Mouse (Mus musculus) thymus, postnatal 10 days (tissue): ENCODE results near the gene C1qb.
A peak's percentile ranks its signal among the peaks of the same experiment; 100 is the strongest.

Experiments used
- DNase-seq, 2 experiments: peaks; one replicate each; pipeline ENCODE4 v3.0.0; 2021; ENCODE audit warnings: low spot score in 2 of 2

Gene C1qb

DNA sequence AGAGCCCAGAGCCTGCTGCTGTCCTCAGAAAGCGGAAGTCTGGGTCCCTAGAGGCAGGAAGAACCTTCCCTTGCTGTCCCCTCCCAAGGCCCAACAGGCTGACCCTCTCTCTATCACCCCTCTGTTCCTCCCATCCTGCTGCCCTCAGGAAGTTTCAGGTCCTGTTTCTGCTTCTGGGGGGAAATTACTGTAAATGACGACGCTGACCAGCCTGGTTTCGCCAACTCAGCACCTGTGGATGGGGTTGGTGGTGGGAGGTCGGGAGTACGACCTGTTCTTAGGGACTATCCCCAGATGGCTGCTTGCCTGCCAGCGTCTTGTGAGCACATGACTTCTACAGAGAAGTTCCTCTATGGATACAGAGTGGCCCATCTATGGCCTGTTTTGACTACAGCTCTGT is at the start of gene C1qb:
C1qb (minus strand) TSS at position 87 of the 400 bp plus-strand sequence.
- DNase-seq: no peak

DNA sequence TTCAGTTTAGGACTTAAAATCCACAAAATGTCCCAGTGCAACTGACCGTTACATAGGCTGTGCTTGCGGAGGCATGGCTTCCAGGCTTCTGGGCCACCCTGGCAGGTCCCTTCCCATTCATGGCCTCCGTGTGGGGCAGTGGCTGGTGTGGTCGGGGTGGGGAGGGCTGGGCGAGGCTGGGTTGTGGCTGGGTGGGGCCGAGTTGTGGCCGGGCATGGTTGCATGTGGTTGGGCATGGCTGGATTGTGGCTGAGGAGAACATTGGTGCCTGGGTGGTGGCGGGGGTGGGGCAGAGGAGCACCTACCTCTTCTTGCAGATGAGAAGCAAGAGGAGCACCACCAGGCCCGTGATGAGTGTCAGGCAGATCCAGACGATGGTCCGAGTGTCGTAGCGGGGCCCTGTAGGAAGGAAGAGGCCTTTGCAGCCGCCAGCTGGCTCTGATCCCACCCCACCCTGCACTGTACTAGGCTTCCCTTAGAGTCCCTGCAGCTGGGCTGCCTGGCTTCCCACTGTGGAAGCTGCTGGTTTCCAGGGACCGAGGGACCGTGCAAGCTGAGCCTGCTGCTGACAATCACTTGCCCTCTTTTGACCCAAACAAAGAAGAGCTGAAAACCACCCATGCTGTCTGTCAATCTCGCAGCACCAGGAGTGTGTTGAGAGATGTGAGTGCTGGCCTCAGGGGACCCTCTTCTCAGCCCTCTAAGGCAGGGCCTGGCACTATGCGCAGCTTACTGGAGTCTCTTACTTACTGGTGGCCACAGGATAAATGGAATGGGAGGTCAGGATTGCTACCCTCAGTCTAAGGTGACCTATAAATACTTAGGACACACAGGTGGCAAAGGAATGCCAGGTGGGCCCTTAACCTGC is 49.0 kb upstream of the C1qb start:
- no peak for DNase-seq

DNA sequence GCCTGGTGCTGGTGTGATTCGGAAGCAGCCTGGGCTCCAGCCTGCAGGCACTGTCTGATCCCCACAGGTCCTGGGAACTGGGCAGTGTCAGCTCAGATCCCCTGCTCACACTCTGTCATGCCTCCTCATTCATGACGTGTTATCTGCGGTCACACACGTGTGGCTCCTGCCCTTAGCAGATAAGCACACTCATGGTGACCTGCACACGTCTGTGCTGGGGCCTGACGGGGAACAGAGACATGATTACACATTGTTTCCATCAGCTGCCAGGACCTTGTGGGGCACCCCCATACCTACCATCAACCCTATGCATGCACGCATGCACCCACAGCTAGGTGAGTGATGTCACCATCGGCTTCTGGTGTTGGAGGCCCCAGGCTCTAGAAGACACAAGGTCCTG is 44.5 kb upstream of the C1qb start:
- no peak for DNase-seq

DNA sequence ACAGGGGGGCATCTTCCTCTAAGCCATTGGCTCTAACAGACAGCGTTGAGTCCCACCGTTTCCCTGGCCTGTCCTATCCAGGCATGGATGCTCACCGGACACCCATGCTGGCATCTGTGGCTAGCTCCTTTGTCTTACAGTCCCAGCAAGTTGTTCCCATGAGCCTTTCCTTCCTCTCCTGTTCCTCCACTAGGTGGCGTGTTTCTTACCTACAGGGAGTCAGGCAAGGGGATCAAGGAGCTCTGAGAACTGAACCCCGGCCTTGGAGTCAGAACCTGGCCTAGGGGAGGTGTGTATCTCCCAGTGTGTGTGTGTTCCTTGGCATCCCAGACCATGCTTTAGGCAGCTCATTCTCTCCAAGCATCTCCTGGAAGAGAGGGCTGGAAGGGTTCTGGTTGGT is 42.9 kb upstream of the C1qb start:
- peak in 1 of 2 experiments; percentile 32 for DNase-seq

DNA sequence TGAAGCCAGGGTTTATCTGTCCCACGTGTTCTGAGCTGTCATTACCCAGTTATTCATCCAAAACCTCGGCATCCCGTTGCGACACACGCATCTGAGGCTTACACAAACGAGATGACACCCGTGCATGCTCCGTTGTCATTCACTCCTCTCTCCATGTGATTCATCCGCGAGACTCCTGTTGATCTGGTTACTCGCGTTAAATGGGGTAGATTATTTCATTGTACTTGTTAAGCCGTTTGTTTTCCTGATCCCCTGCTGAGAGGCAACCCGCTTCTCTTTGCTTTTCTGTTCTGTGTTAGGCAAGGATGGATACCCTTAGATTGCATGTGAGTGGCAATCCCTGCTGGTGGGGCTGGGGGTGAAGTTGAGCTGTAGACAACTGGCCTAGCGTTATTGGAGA is 39.8 kb upstream of the C1qb start:
- no peak for DNase-seq

DNA sequence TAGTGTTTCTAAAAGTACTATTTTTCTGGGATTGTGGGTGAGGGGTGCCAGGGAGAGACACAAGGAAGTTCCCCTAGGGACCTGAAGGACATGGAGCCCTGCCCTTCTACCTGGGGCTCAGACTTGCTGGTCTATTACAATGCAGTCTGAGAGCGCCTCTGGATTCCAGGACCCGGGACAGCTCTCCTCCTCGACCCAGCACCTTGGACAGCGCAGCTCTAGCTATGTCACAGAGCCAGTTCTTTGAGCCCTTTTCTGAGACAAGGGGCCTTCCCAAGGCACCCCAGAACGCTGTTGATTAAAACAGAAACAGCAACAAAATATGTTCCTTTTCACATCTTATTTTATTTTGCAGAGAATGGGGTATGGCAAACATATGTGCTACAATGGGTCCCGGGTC is 38.5 kb upstream of the C1qb start:
- DNase-seq: peak; percentile 6 to 66

DNA sequence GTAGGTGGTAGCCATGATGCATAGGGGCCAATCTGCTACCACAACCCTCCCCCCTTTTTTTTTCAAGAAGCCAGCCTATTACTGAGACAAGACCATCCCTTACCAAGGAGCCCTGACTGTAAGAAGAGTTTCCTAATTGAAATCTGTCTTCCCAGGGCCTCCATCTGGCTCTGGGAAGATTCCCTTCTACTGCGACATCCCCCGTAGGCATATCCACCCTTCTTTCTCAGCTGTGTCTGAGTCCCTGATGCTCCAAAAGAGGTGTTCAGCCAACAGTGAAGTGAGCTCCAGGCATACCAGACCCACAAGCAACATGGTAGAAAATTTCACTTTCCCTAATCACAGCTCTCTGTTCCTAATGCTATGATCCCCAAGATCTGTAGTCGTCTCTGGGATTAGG is 33.5 kb upstream of the C1qb start:
- no peak for DNase-seq

DNA sequence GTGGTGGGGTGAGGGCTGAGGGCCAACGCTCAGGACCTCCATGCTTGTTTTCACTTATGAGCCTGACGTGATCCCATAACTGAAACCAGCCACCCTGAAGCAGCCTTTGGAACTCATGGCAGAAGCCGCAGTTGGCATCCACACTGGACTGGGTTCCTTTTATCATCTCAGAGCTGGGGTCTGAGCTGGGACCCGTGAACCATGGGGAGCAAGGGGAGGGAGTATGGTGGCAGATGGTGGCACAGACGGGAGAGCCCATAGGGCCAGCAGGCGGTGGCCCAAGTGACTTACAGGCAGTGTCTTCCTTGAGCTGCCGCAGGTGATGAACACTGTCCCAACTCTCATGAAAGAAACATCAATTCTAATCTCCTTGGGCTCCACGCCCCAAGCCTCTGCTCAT is 32.8 kb upstream of the C1qb start:
- DNase-seq: no peak

DNA sequence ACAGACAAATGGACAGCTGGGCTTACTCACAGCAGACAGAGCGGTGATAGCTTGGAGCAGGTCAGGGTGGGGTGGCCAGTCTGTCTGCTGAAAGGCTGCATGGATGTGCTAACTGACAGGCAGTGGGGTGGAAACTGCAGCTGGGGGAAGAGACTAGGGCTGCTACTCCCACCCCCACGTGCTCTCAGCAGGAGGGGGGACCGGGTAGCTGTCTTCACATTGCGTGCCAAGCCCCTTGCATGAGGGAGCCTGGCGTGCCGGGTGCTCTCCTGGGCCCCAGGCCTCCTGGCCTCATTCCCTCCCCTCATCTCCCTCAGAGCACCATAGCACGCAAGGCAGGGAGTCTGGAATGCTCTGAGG is 31.2 kb upstream of the C1qb start:
- no peak for DNase-seq

DNA sequence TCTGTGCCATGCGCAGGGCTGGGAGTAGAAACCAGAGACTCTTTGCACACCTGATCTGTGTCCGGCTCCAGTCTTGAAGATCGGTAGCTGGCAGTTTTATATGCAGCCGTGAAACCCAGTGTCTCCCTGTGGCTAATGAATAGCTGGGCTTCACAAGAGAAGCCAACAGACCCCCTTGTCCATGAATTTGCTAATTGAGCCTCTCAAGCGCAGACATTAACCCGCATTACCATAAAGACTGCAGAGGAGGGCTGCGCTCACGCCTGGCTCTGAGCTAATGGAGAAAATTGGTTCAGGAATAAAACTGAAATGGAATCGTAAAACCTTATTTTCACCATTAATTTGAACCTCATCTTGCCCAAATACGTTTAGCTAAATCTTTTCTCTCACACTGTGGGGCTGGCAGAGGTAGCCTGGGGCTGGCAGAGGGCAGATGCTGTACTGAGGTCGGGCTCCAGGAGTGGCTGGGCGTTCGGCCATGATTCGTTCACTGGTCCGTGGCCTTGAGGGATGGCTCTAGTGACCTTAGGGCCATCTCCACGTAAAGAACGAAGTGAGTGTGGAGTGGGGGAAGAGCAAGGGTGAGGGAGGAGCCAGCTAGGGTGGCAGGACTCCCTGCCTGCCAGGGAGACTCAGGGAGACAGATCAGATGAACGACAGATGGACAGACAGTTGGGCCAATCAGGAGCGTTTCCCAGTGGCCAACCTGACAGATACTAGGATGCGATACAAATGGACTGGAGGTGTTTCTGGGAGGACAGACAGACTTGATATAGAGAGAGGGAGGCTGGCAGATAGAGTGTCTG is 30.6 kb upstream of the C1qb start:
- DNase-seq: no peak

DNA sequence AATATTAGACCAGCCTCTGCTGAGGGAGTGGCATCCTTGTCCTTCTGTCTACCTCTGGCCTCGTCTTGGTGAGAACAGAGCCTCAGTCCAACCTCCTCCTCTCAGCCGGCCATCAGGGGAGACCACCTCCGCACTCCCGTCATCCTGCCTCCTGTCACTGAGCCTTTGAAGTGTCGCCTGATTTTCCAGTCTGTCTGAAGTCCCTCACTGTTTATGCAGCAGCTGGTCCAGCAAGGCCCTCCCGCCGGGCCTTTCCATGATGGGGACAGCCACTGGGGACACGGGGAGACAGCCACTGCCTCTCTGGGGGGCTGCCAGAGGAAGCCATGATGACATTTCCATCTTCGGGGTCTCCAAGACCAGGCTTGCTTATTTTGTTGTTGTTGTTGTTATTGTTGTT is 26.9 kb upstream of the C1qb start:
- DNase-seq: no peak

DNA sequence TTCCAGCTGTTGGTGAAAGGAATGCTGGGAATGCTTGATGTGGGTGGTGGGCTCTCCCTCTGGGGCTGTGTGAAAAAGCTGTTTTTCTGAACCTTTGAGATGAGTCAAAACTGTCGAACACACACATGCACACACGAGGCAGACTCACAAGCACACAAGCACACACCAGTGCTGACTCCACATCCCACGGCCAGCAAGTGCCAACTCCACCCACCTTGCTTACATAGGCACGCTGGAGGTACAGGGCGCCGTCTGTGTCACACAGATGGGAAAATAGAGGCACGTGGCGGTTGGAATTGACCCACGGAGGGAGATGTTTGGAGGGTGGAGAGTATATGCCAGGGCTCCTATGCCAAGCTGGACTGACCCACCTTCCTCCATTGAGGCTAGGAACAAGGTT is 25.8 kb upstream of the C1qb start:
- DNase-seq: no peak

DNA sequence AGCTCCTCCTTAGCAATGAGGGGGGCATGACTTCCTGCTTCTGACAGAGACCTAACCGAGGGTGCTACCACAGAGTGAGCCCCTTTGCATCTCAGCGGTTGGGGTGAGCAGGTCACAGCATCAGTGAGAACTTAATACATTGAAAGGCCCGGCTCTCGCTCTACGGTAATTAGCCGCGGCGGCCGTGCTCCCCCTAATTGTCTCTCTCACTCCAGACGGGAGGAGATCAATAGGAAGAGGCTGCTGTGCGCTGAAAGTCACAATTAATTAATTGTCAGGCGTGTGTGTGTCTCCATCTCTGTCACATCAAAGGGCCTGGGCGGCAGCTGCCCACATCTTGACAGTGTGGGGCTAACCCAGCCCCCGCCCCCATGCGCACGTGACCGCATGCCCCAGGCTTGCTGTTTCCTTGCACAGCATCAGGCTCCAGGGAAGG is 25.2 kb upstream of the C1qb start:
- no peak for DNase-seq

DNA sequence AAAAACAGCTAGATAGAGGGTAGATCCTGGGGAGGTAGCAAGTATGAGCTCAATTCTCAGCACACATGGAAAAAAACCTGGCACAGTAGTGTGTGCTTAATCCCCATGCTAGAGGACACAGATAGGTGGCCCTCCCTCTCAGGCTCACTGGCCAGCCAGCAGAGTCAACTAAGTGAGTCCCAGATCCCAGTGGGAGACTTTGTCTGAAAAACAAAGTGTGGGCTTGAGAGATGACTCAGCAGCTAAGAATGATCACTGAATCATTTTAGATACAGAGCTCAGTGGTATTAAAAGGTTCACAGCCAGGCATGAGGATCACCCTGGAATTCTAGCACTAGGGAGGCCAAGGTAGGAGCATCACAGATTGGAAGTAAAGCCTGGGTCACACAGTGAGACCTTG is 21.8 kb upstream of the C1qb start:
- no peak for DNase-seq

DNA sequence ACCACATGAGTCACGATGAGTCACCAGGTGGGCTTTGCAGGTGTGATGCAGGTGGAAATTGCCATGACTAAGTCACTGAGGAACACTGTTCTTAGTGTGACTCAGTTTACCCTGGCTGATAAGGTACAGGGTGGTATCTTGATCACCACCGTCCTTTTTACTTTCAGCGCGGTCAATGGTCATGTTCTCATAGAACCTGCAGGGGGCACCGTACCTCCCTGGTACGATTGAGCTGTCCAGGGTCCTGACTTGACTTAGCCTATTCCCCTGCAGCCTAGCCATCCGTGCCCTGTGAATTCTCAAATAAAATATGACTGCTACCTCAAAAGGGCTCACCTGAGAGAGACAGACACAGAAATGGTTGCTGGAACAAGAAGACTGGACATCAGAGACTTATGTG is 21.0 kb upstream of the C1qb start:
- DNase-seq: peak in 1 of 2 experiments; percentile 63

DNA sequence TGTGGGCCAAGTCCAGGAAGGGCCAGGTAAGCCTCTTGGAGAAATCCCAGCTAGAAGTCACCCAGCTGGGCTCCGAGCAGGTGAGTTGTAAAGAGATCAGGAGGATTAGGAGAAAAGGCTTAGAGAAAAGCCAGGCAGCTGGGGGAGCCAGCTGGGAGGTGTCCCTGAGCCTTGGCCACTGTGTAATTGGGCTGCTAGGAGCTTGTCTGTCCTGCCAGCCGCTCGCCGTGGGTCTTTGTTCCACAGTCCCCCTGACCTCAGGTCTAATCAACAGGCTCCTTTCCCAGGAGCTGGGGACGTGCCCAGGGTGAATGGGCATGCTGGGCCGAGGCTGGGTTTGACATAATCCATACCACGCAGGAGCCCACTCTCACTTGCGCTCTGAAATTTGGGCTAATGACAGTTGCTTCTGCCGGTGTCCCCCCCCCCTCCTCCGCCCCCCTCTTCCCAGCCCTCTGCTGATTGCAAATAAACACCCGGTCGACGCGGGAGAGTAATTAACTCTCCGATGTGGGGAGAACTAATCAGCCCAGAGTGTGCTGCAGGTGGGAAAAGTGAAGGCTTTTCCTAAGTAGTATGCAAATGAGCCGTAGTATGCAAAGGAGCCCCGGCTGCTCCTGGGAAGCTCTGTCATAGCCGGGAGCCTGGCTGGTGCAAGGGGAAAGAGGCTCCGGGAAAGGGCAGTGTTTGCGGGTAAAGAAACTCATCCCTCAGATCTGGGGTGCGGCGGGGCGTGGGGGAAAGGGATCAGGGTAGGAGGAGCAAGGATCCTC is 19.0 kb upstream of the C1qb start:
- DNase-seq: no peak

DNA sequence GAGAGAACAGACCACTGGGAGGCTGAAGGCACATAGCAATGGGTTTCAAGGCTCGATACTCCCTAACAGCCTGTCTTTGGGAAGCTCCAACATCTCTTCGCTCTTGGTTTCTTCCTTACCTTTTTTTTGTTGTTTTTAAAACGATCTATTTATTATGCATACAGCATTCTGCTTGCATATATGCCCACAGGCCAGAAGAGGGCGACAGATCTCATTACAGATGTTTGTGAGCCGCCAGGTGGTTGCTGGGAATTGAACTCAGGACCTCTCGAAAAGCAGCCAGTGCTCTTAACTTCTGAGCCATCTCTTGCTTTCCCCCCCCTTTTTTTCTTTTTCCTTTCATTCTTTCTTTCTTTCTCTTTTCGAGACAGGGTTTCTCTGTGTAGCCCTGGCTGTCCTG is 13.2 kb upstream of the C1qb start:
- DNase-seq: no peak

DNA sequence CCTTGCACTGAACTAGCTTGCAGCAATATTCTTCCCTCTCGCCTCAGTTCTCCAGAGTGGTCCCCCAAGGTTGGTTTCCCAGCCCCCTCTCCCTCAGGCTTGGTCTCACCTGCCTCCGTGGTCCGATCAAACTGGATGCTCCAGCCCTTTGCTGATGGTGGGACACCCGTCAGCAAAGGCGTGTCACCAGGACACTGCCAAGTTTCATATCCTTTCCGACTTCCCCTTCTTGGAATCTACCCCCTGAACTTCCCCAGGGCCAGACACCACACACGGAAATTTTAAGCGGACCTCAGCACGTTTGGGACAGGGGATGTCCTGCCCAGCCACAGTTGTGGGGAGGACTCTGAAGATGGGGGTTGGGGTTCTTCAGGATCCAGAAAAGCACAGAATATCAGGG is 12.7 kb upstream of the C1qb start, which contains the start of gene C1qa:
C1qa (minus strand) TSS at position 167 of the 400 bp plus-strand sequence.
- DNase-seq: no peak

DNA sequence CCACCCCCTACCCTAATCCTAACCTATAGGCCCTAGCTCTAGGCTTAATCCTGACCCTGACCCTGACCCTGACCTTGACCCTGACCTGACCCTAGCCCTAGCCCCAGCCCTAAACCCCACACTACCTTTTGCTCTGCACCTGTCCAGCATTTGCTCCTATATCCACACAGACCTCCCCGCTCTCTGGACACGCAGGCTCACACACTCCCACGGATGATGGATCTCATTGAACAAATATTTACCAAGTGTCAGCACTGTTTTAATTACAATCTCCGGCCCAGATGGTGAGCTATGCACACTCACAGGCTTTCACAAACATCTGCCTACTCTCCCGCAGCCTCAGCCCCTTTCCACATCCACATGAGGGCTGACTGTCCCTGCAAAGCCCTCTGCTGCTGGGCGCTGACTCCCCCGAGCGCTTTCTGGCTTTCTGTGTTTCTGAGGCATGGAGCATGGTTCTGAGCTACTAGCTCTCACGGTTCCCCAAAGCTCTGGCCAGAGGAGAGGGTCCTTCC is 12.2 kb upstream of the C1qb start:
- no peak for DNase-seq

DNA sequence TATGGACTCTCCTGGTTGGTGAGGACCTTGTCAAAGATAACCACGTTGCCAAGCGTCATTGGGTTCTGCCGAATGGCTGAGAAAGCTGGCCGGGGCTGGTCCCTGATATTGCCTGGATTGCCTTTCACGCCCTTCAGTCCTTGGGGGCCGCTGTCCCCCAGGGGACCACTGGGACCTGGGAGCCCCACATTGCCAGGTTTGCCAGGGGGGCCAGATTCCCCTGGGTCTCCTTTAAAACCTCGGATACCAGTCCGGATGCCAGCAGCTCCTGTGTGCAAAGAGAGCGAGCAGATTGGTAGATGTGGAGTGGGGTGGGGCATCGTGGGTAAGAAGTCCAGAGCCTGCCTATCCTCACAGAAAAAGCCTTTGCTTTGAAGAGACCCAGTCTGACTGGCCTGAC is 10.5 kb upstream of the C1qb start:
- DNase-seq: no peak

DNA sequence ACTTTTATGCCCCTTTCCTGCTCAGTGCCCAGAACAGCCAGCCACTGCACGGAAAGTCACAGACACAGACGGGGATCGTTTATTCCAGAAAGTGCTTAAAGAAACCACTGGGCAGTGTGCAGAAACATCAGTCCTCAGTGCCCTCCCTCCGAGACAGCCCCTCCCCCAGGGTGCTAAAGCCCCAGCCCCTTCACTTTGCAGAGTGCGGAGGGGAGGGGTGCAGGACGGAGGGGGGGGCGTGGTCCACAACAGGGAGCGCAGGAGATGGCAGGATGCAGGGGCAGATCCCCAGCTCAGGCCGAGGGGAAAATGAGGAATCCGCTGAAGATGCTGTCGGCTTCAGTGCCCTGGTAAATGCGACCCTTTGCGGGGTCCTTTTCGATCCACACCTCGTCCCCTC is 9.9 kb upstream of the C1qb start:
- no peak for DNase-seq

DNA sequence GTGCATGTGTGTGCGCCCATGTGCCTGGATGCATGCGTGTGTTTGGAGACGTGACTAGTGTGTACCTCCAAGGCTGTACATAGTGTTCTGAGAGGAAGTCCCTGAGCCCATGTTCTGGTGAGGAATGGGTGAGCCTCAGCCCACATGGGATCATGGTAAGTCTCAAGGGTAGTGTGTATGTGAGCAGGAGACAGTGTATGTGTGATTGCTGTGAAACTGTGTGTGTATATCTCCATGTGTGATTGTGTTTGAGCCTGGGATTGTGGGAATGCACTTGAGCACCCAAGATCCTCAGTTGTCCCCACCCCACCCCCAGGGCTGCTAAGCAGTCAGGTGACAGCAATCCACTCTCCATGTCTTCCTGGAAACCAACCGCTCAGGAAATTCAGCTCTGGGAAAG is 8.8 kb upstream of the C1qb start:
- DNase-seq: no peak
